Mouse (Mus musculus) lung, adult 2 months (tissue): ENCODE measurements around the gene Odf2. TPM values are rescaled to one million over a fixed set of nuclear protein-coding genes. Genes with fewer than 3 reads are reported as not detected.
"Not testable (repeated sequence)": the region's sequence is repeated elsewhere in the genome, so short reads cannot be mapped to it uniquely, and the experiment has no call there.

Experiments
- DNase-seq: peaks from one replicate; pipeline ENCODE4 v3.0.0; 2022
- H3K4me1 ChIP-seq: fragments of 200-500 bp; 2 replicates; pipeline ENCODE4 v1.6.1; 2011; ENCODE audit warnings: low read length; ENCODE audit not compliant: control insufficient read depth, insufficient read depth
- H3K4me3 ChIP-seq: fragments of 200-500 bp; replicated peaks from 2 replicates; pipeline ENCODE3; 2011; ENCODE audit warnings: low read depth, mild to moderate bottlenecking, control low read depth, low read length; ENCODE audit errors: extremely low read depth
- CTCF ChIP-seq: fragments of 200-500 bp; IDR thresholded peaks from 2 replicates; pipeline ENCODE4 v1.5.1; 2011; ENCODE audit warnings: mild to moderate bottlenecking, low read length, control low read depth; ENCODE audit not compliant: insufficient read depth
- POLR2A ChIP-seq: fragments of 200-500 bp; IDR thresholded peaks from 2 replicates; pipeline ENCODE4 v1.6.1; 2011; ENCODE audit warnings: low read depth, mild to moderate bottlenecking, control low read depth, low read length, borderline replicate concordance; ENCODE audit errors: extremely low read depth
- WGBS: fragments of 180-500 bp; shearing (Covaris S2); methylation state at CpG from one replicate; pipeline ENCODE4 v1.1.7; 2018; 5-methylcytosine and 5-hydroxymethylcytosine counted together
- polyA plus RNA-seq: library from polyadenylated mRNA; depleted of rRNA; stranded (reverse); fragments of >200 nt; gene quantifications from 2 replicates; pipeline ENCODE4 v1.2.3, GENCODE M21; 2012

Odf2 gene
- polyA plus RNA-seq, 1 experiment: 35.5 TPM

- DNase-seq: peak; percentile 75
- H3K4me1 ChIP-seq: no peaks in the 10 kb centered on the region
- no peak for TF ChIP-seq POLR2A
- no peak for TF ChIP-seq CTCF
- WGBS: 1% methylated on average over 59 of the region's 61 CpGs
- H3K4me3 ChIP-seq: peak overlapping the region; percentile 91
These were observed 1.2 kb downstream of the Odf2 start for GRCm38 (mm10) chr2:29889991-29890833.

GRCm38 (mm10) chr2:29891773-29892172 is 2.8 kb downstream of the Odf2 start:
- WGBS: 94% methylated on average over 6 of the region's 6 CpGs
- TF ChIP-seq CTCF (no peak), POLR2A (no peak)
- Histone ChIP-seq H3K4me3 (no peak overlapping the region), H3K4me1 (no peaks in the 10 kb centered on the region)
- no peak for DNase-seq

- DNase-seq: no peak
- Histone ChIP-seq H3K4me1 (no peaks in the 10 kb centered on the region), H3K4me3 (no peak overlapping the region)
- TF ChIP-seq CTCF (no peak), POLR2A (no peak)
- 97% methylated on average over 1 of the region's 1 CpGs for WGBS
These were observed 7.0 kb downstream of the Odf2 start for GRCm38 (mm10) chr2:29896071-29896470.

- Histone ChIP-seq H3K4me1 (no peaks in the 10 kb centered on the region), H3K4me3 (no peak overlapping the region)
- 58% methylated on average over 2 of the region's 2 CpGs for WGBS
- TF ChIP-seq CTCF: no peak
- TF ChIP-seq POLR2A: no peak
- DNase-seq: no peak
These were observed 8.3 kb downstream of the Odf2 start for GRCm38 (mm10) chr2:29897366-29897765.

- Histone ChIP-seq H3K4me1 (no peaks in the 10 kb centered on the region), H3K4me3 (no peak overlapping the region)
- WGBS: 82% methylated on average over 1 of the region's 1 CpGs
- TF ChIP-seq POLR2A (no peak), CTCF (no peak)
- no peak for DNase-seq
These were observed 9.1 kb downstream of the Odf2 start for GRCm38 (mm10) chr2:29898081-29898480.

- DNase-seq: no peak
- 82% methylated on average over 10 of the region's 10 CpGs for WGBS
- H3K4me1 ChIP-seq: no peaks in the 10 kb centered on the region
- TF ChIP-seq CTCF: no peak
- no peak for TF ChIP-seq POLR2A
- H3K4me3 ChIP-seq: no peak overlapping the region
These were observed 13.2 kb downstream of the Odf2 start for GRCm38 (mm10) chr2:29902194-29902593.

GRCm38 (mm10) chr2:29908171-29908570 is 19.1 kb downstream of the Odf2 start:
- 96% methylated on average over 2 of the region's 2 CpGs for WGBS
- not testable (repeated sequence) for DNase-seq, H3K4me1 ChIP-seq, H3K4me3 ChIP-seq

- TF ChIP-seq CTCF (peak; percentile 32; the same call in 1 of the 2 replicates), POLR2A (no peak)
- H3K4me3 ChIP-seq: no peak overlapping the region
- no peaks in the 10 kb centered on the region for H3K4me1 ChIP-seq
- no peak for DNase-seq
- 97% methylated on average over 2 of the region's 2 CpGs for WGBS
These were observed 21.0 kb downstream of the Odf2 start for GRCm38 (mm10) chr2:29910042-29910441.

GRCm38 (mm10) chr2:29917621-29918020 is 28.6 kb downstream of the Odf2 start:
- 94% methylated on average over 11 of the region's 11 CpGs for WGBS
- no peaks in the 10 kb centered on the region for H3K4me1 ChIP-seq
- H3K4me3 ChIP-seq: no peak overlapping the region
- no peak for DNase-seq
- TF ChIP-seq POLR2A: no peak
- no peak for TF ChIP-seq CTCF

- DNase-seq: peak; percentile 29
- TF ChIP-seq POLR2A (no peak), CTCF (no peak)
- 28% methylated on average over 11 of the region's 11 CpGs for WGBS
- H3K4me3 ChIP-seq: no peak overlapping the region
- H3K4me1 ChIP-seq: no peaks in the 10 kb centered on the region
These were observed 33.0 kb downstream of the Odf2 start for GRCm38 (mm10) chr2:29922011-29922410.

GRCm38 (mm10) chr2:29926542-29926941 is 37.5 kb downstream of the Odf2 start:
- no peak for TF ChIP-seq POLR2A
- no peak for TF ChIP-seq CTCF
- 84% methylated on average over 5 of the region's 5 CpGs for WGBS

More at GRCm38 (mm10) chr2:29926542-29926941, 37.5 kb downstream of the Odf2 start:
- no peak for DNase-seq
- Histone ChIP-seq H3K4me1 (no peaks in the 10 kb centered on the region), H3K4me3 (no peak overlapping the region)
